Mouse (Mus musculus) heart, adult 11 months (tissue): Measurements from ENCODE around the gene Itgae.
A peak's percentile ranks its signal among the peaks of the same experiment; 100 is the strongest.

Source experiments
- DNase-seq: peaks from one replicate; pipeline ENCODE4 v3.0.0; 2022

The Itgae gene

DNA sequence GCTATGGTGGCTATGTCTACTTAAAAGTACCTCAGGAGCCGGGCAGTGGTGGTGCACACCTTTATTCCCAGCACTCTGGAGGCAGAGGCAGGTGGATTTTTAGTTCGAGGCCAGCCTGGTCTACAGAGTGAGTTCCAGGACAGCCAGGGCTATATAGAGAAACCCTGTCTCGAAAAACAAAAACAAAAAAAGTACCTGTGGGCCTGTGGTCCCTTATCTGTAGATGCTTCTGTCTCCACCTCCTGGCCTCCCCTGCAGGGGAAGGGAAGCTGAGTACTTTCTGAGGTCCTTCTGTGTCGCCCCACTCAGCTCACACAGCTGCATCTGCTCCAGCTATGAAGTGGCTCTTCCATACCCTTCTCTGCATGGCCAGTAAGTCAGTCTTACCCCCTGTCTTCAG, at the start of gene Itgae:
Gene Itgae (plus strand): TSS at position 301 of the 400 bp plus-strand sequence.
- no peak for DNase-seq

DNA sequence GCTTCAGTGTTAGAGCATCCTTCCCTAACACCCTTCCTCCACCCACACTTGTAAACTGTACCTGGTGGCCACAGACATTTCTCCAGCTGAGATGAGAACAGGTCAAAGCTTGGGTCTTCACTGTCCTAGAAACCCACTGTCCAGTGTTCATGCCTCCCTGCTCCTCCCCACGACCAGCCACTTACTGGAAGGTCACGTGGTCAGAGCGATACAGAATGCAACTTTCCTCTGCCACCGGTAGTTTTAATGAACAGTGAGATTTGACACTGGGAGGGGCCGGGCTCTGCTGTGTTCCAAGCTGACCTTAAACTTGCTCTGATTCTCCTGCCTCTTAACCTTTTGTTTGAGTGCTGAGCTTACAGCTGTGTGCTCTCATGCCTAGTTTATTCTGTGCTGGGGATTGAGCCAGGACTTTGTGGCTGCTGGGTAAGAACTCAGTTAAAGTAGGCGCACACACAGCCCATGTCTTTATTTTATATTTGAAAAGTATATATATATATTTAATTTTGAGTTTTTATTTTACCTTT, 46.1 kb upstream of the Itgae start:
- DNase-seq, result no peak

DNA sequence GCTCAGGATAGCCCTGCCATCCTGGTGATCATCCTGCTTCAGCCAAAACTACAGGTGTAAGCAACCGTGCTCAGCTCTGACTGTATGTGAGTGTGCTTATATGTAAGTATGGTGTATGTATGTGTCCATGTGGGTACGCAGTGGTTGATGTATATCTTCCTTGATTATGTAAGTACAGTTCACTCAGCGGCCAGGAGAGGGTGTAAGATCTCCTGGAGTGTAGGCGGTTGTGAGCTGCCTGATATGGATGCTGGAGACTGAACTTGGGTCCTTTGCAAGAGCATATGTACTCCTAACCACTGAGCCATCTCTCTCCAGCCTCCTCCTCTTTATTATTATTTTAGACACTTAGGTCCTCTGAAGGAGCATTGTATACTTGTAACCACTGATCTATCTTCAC, 45.6 kb upstream of the Itgae start:
- DNase-seq, result no peak

DNA sequence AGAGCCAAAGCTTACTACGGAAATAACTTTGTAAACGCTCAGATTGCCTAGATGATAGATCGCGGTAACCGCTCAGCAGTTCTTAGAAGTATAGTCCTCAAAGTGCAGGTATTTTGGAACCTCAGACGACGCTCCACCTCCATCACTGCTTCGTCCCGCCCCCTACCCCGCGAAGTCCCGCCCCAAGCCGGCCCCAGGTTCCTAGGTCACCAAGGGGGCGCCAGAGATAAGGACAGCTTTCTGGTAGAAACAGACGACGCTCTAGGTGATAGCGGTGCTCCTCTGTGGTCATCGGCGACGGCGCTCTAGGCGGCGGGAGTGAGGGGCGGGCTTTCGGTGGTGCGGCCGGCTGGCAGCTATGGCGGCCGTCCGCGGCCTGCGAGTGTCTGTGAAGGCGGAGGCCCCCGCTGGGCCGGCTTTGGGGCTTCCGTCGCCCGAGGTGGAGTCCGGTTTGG, 42.8 kb upstream of the Itgae start, which contains the start of gene Ncbp3:
Gene Ncbp3 (plus strand): TSS at position 242 of the 455 bp plus-strand sequence.
- DNase-seq, result peak; percentile 99

DNA sequence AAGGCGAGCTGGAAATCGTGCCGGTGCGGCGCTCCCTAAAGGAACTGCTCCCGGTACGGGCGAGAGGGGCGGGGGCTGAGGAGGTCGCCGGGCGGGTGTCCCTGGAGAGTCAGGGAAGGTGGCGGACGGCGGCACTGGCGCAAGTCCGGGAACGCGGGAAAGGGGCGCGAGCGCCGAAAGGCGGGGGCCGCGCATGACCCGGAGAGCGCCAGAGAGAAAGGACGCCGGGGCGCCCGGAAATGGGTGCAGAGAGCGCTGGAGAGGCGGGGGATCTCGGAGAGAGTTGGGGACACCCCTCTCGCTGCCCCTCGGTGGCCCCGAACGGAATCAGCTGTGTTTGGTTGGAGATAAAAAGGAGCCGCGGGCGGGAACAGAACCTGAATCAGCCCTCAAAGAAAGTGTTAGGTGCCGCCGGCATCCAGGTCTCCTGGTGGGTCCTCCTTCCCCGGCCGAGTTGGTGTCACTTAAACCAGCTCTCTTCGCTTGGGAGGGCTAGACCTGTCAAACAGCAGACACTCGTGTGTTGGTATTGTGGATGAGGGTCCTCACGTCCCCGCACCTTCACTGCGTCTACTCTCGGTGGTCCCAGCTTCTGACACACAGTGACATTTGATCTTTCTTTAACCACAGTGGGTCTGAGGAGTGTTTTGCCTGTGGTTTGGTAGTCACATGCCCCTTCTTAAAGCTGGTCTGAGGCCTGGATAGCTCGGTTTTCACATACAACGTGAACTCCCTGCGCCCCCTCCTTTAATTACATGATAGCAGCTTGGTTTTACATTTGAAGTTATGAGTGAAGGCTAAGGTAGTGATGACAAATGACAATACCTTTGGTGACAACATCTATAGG, 42.1 kb upstream of the Itgae start:
- DNase-seq, result no peak

DNA sequence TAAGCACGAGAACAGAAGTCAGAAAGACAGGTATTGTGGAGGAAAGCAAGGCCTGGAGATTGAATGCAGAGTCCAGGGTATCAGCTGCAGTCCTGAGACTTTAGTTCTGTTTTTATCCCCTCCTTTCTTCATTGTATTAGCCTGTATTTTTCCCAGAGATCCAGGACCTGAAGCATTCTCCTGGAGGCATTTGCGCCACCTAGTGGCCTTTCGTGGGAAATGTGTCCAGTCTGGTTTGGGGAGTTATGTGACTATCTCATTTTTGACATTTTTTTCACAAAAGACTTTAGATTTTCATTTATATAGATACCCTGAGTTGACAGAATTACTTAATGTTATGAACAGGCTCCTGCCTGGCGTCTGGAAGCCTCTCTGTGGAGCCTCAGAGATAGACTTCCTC, 41.0 kb upstream of the Itgae start:
- DNase-seq, result peak; percentile 94

DNA sequence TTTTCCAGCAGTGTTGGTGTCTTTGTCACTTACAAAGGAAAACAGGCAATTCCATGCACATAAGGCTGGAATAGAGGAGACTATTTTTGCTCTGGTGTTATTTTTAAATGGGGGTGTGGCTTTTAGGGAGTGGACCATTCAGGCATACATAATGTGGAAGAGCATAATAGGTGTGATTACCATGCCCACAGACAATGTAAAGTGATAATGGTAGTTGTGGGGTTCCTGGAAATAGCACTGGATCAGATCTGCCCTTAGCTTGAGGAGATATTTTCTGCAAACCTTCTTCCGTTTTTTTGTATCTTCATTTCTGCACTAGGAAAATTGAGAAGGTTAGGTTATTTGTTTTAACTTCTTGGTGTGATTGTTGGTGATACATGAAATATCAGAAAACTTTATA, 37.6 kb upstream of the Itgae start:
- DNase-seq, result no peak

DNA sequence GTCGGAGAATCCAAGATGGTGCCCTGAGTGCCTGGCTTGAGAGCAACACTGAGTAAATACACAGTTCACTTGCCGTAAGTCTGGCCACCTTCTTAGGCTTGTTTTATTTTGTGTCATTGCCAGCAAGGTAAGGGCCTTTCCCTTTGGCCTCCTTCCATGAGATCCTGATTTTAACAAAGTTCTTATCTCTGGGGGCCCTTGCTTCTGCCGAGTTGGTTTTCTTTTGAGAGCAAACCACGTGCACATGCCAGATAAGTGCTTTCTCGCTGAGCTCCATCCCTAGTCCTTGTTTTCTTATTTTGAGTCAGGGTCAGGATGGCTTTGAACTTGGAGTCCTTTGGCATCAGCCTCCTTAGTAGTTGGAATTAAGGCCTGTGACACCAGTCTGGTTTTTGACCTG, 32.7 kb upstream of the Itgae start:
- DNase-seq, result no peak

DNA sequence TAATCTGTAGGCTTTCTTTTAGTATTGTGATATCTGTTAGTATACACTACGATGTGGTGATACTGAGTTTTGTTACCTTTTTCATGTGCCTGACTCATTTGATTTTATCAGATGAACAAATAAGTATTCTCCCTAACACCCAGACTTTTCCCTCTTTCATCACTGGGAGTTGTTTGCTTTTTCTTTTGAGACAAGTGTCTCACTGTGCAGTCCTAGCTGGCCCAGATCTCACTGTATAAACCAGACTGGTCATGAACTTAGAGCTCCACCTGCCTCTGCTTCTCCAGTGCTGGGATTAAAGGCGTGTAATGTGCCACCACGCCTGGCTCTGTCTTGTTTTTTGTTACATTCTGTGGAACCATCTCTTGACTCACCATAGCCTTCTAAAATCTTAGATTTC, 30.8 kb upstream of the Itgae start:
- DNase-seq, result no peak

DNA sequence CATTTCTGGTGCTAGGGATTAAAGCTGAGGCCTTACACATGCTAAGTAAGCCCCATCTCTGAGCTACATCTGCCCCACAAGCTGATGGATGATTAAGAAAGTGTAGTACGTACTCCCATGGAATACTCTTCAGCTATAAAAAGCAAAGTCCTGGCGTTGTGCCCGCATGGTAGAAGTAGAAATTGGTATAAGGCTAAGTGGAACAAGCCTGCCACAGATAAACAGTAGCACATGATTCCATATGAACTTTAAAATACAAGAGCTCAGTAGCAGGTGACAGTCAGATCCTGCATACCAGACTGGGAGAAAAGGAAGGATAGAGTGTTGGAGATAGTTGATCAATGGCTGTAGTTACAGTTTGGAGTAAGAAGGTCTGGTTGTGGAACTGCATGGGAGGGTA, 29.0 kb upstream of the Itgae start:
- DNase-seq, result no peak

DNA sequence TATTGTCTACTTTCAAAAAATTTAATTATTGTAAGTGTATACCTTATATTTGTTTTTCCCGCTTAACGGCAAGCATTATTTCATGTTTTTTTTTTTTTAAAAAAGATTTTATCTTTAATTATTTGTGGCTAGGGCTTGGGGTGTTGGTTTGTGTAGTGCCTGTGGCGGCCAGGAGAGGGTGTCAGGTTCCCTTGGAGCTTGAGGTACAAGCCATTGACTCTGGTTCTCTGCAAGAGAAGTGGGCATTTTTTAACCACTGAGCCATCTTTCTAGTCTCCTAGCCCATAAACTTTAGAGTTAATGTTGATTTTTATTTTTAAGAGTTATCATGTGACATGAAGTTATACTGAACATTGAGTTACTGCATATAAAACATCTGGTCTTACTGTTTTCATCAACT, 18.5 kb upstream of the Itgae start:
- DNase-seq, result peak; percentile 85

DNA sequence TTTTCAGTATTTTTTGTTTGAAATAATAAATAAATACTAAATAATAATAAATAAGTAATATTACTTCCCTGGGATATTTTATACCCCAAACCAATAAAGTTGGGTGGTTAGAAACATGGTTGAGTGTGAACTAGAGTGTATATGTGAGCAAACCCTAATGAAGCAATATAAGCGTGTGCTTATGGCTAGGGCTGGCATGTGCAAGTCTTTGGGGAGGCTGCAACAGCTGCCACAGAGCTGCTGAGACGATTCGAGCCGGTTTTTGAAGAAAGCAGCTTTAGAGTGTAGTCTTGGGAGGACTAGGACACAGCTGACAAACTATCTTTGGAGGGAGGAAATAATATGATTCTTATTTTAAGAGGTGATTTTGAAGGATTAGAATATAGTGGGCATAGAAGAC, 14.1 kb upstream of the Itgae start:
- DNase-seq, result no peak

DNA sequence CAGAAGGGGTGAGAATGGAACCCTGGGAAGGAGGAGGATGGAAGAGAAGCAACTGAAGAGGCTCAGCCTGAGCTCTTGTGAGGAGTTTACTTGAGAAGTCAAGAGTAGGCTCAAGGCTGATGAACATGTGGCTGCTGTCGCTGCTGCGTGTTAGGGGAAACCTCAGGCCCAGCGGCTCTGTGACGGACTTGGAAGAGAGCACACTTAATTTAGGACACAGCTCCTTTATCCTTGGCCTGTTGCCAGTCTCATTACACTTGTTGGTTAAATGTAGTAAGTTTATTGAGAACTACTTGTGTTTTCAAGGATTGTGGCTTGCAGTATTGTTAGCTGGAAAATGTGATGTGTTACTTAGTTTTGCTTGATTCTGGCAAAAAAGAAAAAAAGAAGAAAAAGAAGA, 13.7 kb upstream of the Itgae start:
- peak; percentile 69 for DNase-seq

DNA sequence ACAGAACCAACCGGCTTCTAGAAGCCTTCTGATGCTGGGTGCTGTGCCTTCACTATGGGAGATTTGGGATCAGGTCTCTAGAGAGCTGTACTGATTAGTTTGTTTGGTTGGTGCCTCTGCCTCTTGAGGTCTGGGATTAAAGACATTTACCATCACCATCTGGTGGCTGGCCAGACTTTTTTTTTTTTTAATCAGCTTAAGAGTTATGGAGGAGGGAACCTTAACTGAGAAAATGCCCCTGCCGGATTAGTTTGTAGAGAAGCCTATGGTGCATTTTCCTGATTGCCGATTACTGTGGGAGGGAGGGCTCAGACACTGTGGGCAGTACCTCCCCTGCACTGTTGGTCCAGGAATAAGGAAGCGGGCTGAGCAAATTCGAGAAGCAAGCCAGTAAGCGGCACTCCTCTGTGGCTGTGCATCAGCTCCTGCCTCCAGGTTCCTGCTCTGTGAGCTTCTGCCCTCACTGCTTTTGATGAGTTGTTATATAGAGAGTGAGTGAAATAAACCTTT, 13.1 kb upstream of the Itgae start:
- DNase-seq, result no peak

DNA sequence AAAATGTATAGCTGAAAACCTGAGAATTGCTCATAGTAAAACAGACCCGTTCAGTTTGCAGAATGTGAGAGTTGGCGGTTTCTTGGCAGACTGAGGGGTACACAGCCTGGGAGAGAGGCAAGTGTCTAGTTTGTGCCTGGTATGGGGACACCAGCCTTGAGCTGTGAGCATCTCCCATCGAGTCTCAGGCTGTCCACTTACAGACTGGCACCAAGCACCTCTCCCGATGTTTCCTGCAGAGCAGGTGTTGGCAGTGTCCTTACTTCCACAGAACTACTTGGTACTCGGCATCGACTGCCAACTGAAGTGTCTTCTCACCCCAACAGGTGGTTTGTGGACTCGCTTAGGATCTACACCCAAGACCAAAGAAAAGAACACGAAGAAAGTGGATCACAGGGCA, 11.8 kb upstream of the Itgae start:
- DNase-seq, result peak; percentile 79

DNA sequence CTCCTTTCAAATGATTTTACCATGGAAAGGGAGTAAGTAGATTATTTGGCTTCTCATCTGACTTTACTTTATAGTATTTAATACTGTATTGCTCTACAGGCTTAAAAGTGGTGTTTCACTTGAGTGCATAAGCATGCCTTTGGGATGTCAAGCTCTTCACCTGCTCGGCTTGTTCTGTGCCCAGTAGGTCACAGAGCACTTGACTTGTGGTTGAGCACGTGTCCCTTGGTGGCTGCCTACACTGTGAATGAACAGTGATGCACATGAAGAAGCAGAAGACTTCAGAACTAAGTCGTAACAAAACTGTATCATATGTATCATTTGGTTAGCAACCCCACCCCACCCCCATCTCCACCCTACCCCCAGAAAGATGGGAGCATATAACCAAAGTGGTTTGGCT, 10.1 kb upstream of the Itgae start:
- DNase-seq, result peak; percentile 86

DNA sequence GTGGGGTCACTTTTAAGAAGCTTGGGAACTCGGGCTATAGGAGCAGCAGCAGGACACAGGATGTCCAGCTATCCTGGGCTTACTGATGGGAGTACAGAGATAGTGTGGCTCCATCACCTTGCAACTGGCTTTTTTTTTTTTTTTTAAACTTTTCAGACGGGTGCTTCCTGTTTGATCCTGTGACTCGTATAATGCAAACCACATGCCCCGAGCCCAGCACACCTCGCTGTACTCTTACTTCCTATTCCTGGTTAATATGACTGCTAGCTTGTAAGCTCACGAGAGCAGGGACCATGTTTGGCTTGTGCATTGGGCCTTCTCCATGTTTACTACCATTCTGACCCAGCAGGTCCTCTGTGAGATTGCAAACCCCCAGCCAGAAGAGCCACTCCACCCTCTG, 6.1 kb upstream of the Itgae start:
- DNase-seq, result no peak

DNA sequence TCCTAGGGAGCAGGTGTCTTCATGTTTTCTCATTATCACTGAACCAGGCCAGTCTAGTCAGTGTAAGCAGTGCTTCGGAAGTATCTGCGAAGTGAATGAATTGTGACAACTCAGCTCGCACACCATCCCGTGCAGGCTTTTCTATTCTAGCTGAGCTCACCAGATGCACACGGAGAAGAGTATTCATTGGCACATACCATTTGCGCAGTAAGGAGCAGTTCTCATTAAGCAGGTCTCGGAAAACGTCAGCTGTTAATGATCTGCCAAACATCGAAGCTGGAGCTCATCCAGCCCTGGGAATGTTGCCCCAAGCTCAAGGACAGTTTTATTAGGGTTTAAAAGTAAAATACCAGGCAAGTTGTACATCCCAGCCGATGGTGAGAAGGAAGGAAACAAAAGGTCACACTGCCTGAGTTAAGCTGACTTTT, 5.6 kb upstream of the Itgae start:
- DNase-seq, result peak; percentile 91

DNA sequence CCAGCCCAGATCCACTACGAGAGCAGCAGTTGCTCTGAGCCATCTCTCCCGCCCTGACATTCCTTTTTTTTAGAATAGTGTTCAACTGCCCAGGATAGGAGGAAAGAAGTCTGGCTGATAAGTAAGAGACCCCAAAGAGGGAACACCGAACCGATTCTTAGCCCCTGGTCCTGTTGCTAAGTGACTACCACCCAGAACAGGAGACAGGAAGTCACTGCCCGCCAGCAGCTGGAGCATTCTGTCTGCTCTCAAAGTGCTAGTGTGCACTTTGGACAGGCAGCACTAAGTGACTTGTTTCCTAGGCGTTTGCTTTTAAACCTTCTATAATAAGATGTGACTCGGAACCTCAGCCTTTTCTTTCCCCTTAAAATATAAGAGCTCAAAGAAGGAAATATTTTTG, 5.0 kb upstream of the Itgae start:
- peak; percentile 91 for DNase-seq

DNA sequence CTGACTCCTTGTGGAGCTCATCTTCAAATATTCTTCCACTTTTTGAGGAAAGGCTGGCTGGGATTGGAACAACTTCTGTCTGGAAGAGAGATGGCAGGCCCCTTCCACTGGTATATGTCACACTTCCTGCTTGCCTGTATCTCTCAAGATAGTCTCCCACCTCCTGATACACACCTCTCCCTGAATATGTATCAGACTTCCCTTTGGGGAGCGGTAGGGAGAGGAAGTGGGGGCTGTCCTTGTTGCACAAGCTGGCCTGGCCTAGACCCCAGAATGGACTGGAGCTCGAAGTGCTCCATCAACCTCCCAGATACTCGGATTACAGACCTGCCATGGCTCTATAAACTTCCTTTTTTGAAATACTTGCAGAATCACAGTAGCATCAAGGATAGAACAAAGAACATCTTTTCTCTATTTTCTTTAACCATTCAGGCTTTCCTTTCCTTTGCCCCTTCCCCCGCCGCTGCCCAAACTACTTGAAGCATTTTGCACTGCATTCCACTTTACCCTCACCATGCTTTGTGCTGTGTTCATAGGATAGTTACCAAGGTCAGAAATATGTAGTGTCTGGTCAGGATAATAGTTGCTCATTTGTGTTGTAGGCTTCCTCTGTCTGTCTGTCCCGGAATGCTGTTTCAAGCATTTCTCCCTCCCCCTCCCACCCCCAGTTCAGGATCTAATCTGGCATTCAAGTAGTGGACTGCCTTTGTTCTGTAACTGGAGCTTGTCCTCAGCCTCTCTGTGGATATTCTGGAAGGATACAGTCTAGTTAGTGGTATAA, 2.5 kb upstream of the Itgae start:
- no peak for DNase-seq

DNA sequence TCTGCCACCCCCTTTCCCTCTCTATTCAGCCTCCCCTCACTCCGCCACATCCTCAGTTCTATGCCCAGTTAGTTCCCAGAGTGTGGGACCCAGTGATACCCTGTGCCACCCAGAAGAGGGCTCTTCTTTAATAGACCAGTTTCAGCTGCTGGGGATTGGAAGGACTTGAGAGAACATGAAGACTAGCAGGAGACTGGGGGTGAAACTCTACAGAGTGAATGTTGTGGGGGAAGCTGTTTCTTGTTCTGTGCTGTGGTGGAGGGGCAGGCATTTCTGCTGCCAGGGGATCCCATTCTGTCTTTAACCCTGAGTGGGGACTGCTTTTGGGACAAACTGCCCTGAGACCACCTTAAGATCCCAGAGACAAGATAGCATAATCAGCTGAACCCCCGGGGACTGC, 443 bp downstream of the Itgae start:
- no peak for DNase-seq

DNA sequence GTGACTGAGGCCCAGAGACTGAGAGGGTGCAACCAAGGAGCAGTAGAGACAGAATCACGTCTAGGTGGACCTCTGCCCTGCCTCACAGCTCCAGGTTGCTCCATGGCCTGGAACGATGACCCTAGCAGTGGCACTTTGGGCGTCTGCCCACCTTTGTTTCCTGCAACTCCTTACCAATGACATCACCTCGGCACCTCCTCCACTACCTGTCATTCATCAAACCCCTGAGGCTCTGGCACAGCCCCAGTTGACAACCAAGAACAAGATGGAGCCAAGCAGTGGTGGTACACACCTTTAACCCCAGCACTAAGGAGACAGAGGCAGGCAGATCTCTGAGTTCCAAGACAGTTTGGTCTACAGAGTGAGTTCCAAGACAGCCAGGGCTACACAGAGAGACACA, 1.7 kb downstream of the Itgae start:
- no peak for DNase-seq

DNA sequence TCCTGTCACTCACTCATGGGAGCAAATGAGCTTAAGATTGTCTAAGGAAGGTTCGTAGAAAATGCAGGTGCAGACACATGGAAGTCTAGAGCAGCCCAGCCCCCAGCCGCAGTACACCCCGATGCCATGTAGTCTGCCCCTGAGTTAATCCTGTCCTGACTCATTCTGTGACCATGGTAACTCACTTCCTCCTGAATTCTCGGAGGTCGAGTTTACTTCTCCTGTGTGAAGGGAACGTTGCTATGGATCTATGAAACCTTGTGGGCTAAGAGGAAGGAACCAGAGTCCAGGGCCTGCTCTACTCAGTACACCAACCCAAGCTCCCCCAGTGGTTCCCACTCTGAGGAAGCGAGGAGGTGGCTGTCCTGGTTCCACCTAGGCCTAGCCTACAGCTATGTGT, 2.5 kb downstream of the Itgae start:
- no peak for DNase-seq
